Mouse (Mus musculus): ENCODE data around the gene Usp46.

Usp46 gene

GRCm38 (mm10) chr5:73951649-73952000, 116.6 kb downstream of the Usp46 start:
- no peak for DNase-seq

DNA sequence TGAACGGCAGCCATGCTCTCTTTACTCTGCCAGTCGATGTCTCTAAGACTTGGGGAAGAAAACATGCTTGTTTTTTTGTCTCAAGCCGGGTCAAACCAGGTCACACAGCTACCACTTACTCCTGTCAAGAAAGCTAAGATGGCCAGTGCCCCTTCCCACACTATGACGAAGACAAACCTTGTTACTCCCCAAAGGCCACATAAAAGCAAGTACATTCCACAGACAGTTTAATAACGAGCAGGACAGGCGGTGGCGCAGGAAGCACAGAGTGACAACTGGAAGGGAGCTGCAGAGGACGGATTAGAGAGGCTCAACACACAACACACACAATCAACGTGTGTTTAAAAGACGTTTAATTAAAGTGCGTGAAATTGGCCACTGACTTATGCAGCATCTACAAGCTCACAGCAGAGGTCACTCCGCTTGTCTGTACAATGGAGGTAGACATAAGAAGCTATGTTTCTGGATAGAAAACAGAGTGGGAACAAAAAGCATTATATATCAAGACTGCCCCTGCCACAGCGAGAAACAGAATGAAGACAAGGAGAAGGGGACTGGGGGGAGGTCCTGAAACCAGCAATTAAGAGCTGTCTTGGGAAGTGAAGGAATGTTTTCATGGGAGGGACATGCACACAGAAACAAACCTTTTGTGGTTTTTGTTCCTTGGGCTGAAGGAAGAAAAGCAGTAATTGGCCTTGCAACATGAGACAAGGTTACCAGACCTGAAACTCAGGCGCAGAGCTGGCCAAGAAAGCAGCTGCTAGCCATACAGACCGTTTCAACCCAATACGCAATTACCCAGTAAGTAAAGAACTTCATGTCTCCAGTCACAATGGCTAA, 117.2 kb downstream of the Usp46 start:
- peak in 1 of 2 experiments; percentile 8 for DNase-seq

Measured in cerebellum, postnatal 25 days (tissue).